Comparison of ENCODE assay signal across 8 mouse cellular contexts in the genomic region with DNA sequence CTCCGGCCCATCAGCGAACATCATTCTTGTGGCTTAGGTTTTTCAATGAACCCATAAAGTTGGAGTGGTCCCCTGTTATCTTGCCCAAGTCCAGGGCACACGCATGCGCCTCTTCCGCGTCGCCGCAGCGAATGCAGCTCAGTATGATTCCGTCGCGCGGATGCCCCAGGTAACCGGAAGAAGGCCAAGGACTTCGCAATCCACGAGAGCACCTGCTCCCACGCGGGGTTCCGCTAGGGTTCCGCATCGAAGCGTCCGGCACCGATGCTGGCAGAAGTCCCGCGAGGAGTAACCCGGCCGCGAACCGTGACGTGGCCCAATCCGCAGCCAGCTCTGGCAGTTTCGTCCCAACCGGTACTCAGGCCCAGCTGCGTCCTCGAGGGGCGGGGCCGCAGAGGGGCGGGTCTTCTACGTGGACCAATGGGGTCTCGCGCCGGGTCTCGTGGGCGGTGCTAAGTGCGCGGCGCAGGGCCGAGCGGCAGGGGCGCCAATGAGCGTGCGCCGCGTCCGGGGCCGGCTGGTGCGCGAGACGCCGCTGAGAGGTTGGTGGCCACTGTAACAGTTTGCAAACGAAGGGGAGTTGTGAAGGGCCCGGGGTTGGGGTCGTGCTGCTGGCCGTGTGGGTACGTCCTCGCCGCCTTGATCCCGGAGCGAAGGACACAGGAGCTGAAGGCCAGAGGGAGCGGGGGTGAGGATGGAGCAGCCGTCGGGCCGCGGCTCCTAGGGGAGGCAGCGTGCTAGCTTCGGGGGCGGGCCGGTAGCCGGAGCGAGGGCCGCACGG. TPM values are rescaled to one million over a fixed set of nuclear protein-coding genes. Genes with fewer than 3 reads are reported as not detected.
A peak's percentile ranks its signal among the peaks of the same experiment; 100 is the strongest.
DNase-seq lines count a peak whose midpoint lies in the region; ATAC-seq lines count a peak whose summit lies in the region.

A gene (plus strand): TSS at position 437 of the 781 bp plus-strand sequence.

- under 1% methylated on average over 79 of the region's 83 CpGs for WGBS in heart, embryonic 10.5 days
- under 1% methylated on average over 83 of the region's 83 CpGs for WGBS in kidney, embryonic 15.5 days

- H3K36me3 ChIP-seq in heart, embryonic 10.5 days = peaks cover 39% of the 10 kb centered on the region
- peaks cover 37% of the 10 kb centered on the region for H3K36me3 ChIP-seq in kidney, embryonic 15.5 days

- H3K27me3 ChIP-seq in heart, embryonic 10.5 days (ENCODE audit: insufficient read depth, poor library complexity, severe bottlenecking) = no peaks in the 10 kb centered on the region
- H3K27me3 ChIP-seq in kidney, embryonic 15.5 days = no peaks in the 10 kb centered on the region

- peak within 1 kb of the TSS; percentile 92 for H3K27ac ChIP-seq in heart, embryonic 10.5 days
- H3K27ac ChIP-seq in kidney, embryonic 15.5 days = peak within 1 kb of the TSS; percentile 87

- peak; percentile 94 for ATAC-seq in erythroblast, adult 5-6 weeks (replicated peaks; ENCODE audit: low FRiP score, poor library complexity, severe bottlenecking)
- peak; percentile 98 for ATAC-seq in kidney, embryonic 15.5 days (replicated peaks; ENCODE audit: low FRiP score)
- ATAC-seq in monocyte, adult 5-6 weeks (replicated peaks; ENCODE audit: insufficient number of reproducible peaks, low FRiP score, low TSS enrichment, poor library complexity, severe bottlenecking) = peak; percentile 97

- DNase-seq in B cell, adult 2 months = peak; percentile 100
- peak; percentile 99 for DNase-seq in brain, adult 2 months (ENCODE audit: low read depth, low spot score)
- peak; percentile 100 for DNase-seq in heart, embryonic 10.5 days (ENCODE audit: low spot score)
- DNase-seq in liver = peak; percentile 100
- peak; percentile 99 to 100 for DNase-seq in spleen, postnatal 4 days (ENCODE audit: low spot score in 2 of 2)

- H3K4me1 ChIP-seq in heart, embryonic 10.5 days = peaks cover 20% of the 10 kb centered on the region
- peaks cover 21% of the 10 kb centered on the region for H3K4me1 ChIP-seq in kidney, embryonic 15.5 days

- peak within 1 kb of the TSS; percentile 76 for H3K4me2 ChIP-seq in kidney, embryonic 15.5 days

- H3K4me3 ChIP-seq in heart, embryonic 10.5 days = peak within 1 kb of the TSS; percentile 84
- peak within 1 kb of the TSS; percentile 77 for H3K4me3 ChIP-seq in kidney, embryonic 15.5 days (replicated peaks)

- H3K9me3 ChIP-seq in heart, embryonic 10.5 days = no peaks in the 10 kb centered on the region
- no peaks in the 10 kb centered on the region for H3K9me3 ChIP-seq in kidney, embryonic 15.5 days (replicated peaks)

- peak within 1 kb of the TSS; percentile 91 for H3K9ac ChIP-seq in kidney, embryonic 15.5 days

RNA-seq across cellular contexts. Expression of the gene that starts here (rescaled TPM):
- total RNA-seq in erythroblast, adult 5-6 weeks (2015; ENCODE audit: low replicate concordance) = 12.1 and 14.0 TPM in 2 replicates
- total RNA-seq in erythroblast, adult 5-6 weeks (2017; ENCODE audit: low replicate concordance) = 16.7 and 18.1 TPM in 2 replicates
- 23.4 and 25.0 TPM in 2 replicates for polyA plus RNA-seq in heart, embryonic 10.5 days (2016; fragmentation: Nextera tagmentation; extraction: Ambion mirVana)
- 43.9 and 48.2 TPM in 2 replicates for polyA plus RNA-seq in kidney, embryonic 15.5 days (2015; fragmentation: Nextera tagmentation; extraction: Ambion mirVana)
- total RNA-seq in monocyte, adult 5-6 weeks (2017) = 47.1 to 80.0 TPM (median 54.2 TPM) in 3 replicates

Comparison
In these comparisons a context has a peak if more than half of its experiments do, and no peak if none do; other contexts are left out.
1. Peak in every context shown above with its lines: DNase-seq, ATAC-seq, H3K4me3 ChIP-seq and H3K27ac ChIP-seq.